Mouse (Mus musculus) left cerebral cortex, postnatal 36 days (tissue): ENCODE data around the gene Tnni3k. TPM values are rescaled to one million over a fixed set of nuclear protein-coding genes. Genes with fewer than 3 reads are reported as not detected.
A peak's percentile ranks its signal among the peaks of the same experiment; 100 is the strongest.
"Not testable (repeated sequence)": the region's sequence is repeated elsewhere in the genome, so short reads cannot be mapped to it uniquely, and the experiment has no call there.

ENCODE experiments used
- DNase-seq, 2 experiments: peaks; one replicate each; pipeline ENCODE4 v3.0.0; 2021 to 2022; ENCODE audit warnings: low spot score in 2 of 2, mixed read lengths in 1 of 2
- intact Hi-C: fragments of 180-260 bp; cut with DNase I; formaldehyde crosslinking; loops from one replicate; pipeline ENCODE4 v1.15.1; 2025
- total RNA-seq, 2 experiments: library from RNA; stranded (reverse); gene quantifications; 2 replicates each; pipeline ENCODE4 v1.2.3; 2021

The Tnni3k gene
- total RNA-seq, 2 experiments from 2014 or later: 0.29 to 0.47 TPM

DNA sequence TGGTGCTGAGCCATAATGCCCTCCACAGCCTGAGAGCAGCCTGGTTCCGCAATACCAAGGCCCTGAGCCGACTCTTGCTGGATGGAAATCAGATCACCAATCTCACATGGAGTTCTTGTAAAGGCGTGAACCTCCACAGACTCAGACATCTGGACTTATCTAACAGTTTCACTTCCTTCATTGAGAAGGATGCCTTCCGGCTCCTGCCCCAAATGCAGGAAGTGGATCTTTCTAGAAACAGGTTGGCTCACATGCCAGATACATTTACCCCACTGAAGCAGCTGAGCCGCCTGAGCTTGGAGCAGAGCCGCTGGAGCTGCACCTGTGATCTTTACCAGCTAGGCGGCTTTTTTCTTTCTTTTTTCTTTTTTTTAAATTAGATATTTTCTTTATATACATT is 213.0 kb downstream of the Tnni3k start:
- intact Hi-C loops: no loop called here
- DNase-seq: no peak

DNA sequence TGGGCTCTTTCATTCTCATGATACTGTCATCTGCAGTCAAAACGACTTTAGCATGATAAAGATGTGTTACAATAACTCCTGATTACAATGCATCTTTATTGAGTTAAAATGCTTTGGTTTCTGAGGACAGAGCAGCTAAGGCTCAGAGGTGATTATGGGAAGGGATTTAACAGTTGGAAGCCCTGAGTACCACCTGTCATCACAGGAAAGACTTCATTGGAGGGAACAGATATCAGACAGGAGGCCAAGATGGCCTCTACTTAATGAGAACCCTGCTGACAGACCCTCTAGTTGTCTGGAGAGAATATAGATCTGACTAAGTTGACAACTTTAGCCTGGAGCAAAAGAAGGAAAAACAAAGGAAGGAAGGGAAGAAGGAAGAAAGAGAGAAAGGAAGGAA is 214.1 kb downstream of the Tnni3k start:
- intact Hi-C loops: no loop called here

DNA sequence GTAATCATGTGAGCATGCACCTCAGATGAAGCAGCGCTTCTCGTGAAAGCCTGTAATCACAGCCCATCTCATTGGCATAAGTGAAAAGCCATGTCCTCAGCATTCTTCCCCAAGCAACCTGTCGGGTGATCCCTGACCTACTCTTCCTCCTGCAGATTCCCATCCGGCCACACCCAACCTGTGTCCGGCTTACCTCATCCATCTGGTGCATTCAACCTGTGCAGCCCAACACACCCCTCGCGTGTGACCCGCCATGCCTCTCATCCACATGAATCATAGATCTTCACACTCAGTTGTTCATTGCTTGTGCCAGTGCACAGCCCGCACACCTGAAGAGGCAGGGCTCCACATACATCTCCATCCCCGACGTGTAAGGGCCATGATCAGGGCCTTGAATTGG is 217.3 kb downstream of the Tnni3k start:
- no peak for DNase-seq
- intact Hi-C loops: no loop called here

More for the DNA sequence above, 214.1 kb downstream of the Tnni3k start:
- no peak for DNase-seq

DNA sequence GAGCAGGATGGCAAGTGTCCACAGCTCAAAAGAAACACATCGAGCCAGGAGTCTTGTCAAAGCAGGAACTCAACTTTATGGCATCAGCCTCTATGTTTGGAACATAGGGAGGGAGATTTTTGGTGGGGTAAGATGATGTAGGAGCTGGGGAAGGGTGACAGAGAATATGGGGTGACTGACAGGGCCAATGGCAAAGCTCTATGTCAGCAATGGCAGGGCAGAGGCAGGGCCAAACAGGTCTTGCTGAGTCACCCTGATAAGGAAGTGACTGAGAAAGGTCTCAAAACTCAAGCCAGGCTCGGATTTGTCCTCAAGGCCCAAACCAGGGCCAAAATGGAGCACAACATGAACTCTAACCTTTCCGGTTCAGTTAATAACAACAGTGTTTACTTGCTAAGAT is 219.1 kb downstream of the Tnni3k start:
- DNase-seq: no peak
- intact Hi-C loops: no loop called here

DNA sequence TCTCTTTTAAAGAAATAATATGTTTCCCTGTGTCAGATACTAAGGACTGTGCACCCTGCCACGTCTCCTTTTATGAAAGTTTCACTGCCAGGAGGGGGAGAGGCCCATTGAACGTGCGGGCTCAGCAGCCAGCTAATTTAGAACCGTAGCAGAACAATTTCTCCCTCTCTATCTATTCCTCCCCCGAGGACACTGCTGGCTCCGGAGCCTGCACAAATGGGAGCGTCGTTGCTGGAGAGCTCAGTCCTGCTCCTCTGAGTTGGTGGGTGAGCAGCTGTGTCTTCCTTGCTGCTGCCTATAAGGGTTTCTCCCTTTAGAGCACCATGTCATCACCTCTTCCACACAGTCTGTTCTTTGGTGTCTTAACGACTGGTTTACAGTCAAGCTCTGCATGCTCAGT is 220.8 kb downstream of the Tnni3k start:
- intact Hi-C loops: no loop called here
- DNase-seq: peak in 1 of 2 experiments; percentile 51

DNA sequence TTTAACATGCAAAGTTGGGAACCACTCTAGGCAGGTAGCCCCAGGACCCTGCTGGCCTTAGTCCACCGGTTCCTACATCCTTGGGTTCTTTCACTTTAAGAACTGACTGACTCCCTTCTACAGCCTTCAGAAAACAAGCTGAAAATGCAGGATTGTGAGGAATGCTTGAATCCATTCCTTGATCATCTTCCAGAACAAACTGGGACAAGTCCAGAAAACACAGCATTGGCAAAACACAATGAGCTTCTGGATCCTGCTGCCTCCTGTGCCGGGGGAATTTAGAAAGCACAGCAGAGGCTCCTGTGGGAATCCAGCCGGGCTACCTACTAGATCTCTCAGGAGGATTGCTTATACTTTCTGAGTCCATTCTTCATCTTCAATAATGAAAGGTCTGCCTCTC is 229.5 kb downstream of the Tnni3k start:
- DNase-seq: peak; percentile 45 to 47
- intact Hi-C loops: no loop called here

DNA sequence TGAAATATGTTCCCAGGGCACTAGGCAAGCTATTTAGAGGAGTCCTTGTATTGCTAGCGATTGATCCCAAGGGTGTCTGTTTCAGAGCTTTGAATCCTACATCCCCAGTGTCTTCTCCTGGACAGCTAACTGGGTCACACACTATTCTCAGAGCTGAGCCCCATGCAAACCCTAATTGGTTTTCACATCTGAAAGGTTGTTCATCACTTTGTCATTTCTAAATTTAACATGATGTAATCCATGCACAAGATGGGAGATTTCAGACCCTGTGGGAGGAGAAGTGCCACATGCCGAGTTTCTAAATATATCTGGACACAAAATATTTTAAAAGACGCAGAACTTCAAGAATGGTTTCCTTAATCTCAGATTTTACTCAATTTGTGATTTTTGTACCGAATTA is 230.5 kb downstream of the Tnni3k start:
- DNase-seq: no peak
- intact Hi-C loops: loop anchor here (5.0 kb wide), 1 partner anchor 138 kb away; no protein-coding TSS in a partner anchor

DNA sequence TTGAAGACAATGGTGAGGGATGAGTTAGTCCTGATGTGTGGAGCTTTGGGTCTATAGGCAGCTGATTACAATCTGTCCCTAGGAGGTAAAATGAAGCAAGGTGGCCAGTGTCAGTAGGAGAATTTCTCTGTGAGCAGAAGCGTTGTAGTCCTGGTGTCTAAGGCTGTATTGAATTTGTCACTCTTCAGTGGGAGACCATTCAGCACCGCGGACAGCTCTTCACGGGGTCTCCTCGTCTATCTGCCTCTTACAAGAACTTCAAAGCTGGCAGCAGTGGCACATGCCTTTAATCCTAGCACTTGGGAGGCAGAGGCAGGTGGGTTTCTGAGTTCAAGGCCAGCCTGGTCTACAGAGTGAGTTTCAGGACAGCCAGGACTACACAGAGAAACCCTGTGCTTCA is 235.5 kb downstream of the Tnni3k start:
- intact Hi-C loops: loop anchor here (5.0 kb wide), 3 partner anchors 143 to 273 kb away; partner anchors contain the start of genes Fpgt and Lrriq3
- DNase-seq: not testable (repeated sequence)

DNA sequence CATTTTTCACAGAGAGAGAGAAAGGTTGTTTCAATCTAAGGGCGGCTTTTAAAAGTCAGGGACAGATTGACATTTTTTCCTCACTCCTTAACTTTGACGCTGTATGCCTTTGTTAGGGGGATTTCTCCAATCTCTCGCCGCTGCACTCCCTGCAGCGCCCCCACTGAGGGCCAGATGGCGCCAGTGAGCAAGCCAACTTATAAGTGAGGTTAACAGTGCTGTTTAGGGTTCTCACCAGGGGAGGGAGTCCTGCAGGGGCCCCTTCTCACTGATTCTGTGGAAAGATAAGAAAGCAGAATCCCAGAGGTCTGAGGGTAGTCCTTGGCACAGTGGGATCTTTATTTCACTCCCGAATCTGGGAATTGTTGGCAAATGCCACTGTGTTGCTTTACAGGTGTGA is 237.5 kb downstream of the Tnni3k start:
- DNase-seq: peak; percentile 68 to 76
- intact Hi-C loops: loop anchor here (5.0 kb wide), 2 partner anchors 165 to 275 kb away; partner anchors contain the start of genes Fpgt and Lrriq3

DNA sequence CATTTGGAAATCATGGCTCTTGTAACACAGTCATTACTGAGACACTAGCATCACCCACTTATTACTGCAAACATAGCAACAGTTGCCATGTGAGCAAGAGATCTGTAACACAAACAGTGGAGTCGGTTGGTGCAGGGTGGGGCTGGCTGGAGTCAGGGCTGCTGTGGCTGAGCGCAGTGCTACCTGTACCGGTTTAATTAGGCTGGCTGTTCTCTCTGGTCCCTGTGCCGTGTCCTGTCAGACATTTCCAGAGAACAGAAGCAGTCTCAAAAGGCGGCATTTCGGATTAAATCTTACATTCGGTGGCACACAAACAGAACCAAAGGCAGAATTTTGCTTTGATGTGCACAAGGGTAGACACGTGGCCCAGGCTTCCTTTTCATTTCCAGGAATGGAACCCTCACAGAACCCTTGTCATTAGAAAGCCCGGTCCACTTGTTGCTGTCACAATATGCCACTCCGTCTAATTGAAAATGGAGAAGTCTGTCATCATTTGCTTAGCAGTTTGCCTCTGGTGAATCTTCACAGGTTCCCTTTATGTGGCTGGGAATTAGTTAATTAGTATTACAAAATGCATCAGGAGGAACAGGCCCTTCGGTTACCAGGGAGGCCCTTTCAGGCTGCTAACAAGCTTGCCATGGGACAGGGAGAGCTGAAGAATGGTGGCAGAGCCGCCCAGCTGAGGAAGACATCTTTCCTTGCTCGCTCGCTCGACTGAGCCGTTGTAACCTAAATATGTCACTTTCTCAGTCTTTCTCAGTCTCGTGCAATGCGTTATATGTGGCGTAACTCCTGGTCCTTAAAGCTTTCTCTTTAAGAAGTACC is 238.2 kb downstream of the Tnni3k start:
- peak; percentile 45 to 54 for DNase-seq
- intact Hi-C loops: loop anchor here (5.0 kb wide), 2 partner anchors 165 to 275 kb away; partner anchors contain the start of genes Fpgt and Lrriq3

DNA sequence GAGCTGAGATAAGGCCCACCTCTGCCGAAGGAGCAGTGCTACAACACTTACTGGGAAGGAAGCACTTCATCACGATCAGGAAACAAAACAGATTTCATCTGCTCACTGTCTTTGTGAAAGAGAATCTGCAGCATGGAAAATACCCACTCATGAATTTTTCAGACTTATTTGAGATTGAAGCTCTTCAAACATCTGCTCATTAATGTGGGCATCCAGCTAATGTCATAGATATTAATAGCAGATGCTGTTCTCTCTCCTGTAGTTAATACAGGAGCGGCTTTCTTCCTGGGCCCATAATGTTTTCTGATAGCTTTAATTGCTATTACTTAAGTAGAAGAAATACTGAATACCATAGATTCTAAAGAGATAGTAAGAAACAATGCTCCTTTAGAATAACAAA is 239.0 kb downstream of the Tnni3k start:
- no peak for DNase-seq
- intact Hi-C loops: loop anchor here (5.0 kb wide), 2 partner anchors 164 to 276 kb away; partner anchors contain the start of genes Fpgt and Lrriq3

DNA sequence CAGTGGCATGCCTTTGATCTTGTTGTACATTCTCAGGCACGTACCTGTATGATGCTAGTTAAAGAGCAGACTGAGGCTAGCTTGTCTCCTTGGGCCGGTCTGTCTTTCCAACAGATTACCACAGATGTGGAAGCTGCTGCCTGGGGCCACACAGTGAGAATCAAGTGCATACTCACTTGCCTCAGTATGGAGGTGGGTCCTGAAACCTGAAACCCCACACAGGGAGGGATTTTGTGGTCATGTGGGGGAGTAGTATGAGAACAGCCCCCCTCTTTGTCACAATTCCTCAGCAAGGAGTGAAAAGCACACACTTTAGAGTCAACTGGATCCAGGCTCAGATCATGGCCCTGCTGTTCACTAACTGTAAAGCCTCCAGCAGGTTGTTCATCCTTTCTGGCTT is 239.6 kb downstream of the Tnni3k start:
- intact Hi-C loops: loop anchor here (5.0 kb wide), 2 partner anchors 163 to 277 kb away; partner anchors contain the start of genes Fpgt and Lrriq3

DNA sequence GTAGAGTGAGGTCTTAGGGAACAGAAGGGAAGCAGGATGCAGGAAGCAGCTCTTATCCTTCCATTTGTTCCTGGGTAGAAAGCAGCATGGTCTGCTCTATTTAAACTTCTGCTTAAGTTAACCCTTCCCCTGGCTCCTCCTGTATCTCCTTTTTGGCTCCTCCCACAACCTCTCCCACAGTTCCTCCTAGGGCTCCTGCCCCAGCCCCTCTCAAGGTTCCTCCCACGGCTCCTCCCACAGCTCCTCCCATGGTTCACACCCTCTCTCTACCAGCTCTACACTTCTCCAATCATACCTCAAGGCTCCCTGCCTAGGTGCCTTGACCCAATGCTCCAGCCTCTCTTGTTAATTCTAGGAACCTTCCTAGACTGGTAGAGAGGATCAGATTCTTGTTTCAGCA is 242.3 kb downstream of the Tnni3k start:
- no peak for DNase-seq
- intact Hi-C loops: no loop called here

More for the DNA sequence above, 239.6 kb downstream of the Tnni3k start:
- no peak for DNase-seq

DNA sequence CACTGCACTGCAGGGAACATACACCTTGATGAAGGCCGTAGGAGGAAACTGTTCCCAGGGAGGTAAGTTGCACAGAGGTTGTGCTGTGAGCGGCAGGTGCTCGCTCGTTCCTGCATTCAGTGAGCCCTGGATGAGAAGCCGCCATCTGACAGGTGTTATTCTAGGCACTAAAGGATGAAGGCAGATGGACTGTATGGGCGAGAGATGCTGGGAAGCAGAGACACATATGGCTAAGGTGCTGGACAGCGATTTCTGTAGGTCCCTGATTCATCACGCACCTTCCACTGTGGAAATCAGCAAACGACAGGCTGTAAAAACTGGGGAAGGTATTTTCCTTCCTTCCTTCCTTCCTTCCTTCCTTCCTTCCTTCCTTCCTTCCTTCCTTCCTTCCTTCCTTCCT is 243.4 kb downstream of the Tnni3k start:
- intact Hi-C loops: no loop called here
- DNase-seq: no peak

DNA sequence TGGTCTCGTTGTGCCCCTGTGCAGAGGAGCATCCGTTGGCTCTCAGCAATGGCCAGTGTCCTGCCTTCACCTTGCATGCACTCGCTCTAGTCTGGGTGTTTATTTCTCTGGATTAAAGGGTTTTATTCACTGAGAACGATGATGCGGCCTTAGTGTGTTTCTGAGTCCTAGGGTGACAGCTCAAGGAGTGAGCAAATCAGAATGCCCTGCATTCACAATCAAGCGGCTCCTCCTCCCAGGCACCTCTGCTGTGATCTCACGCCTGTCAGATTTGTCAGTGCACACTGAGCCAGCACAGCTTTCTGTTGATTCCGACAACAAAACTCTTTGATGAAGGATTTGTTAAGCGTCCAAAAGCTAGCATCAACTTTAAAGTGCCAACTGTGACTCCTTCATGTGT is 243.9 kb downstream of the Tnni3k start:
- intact Hi-C loops: no loop called here
- no peak for DNase-seq

DNA sequence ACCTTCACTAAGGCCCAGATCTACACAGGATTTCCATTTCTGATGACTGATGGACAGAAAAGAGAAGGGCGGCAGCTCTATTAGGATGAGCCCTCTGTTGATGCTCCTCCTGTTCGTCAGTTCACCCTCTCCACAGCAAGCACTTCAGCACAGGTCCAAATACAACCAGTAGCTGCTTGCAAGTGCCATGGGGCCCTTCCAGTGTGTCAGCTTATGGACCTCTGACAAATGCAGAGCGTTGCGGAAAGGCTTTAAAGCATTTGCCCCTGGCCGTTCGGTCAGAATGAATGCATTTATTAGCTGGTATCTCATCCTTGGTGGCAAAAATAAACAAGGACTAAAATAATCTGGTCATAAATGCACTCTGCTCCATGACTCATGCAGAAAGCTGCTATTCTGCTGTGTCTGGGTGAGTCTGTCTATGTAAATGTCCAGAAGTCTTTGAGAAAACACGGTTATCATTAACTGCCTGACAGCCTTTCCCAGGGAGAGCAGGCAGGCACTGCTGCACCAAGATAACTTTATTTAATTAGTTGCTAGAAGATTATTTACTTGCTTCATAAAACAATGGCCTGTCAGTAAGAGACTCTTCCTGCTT is 244.8 kb downstream of the Tnni3k start:
- intact Hi-C loops: no loop called here

DNA sequence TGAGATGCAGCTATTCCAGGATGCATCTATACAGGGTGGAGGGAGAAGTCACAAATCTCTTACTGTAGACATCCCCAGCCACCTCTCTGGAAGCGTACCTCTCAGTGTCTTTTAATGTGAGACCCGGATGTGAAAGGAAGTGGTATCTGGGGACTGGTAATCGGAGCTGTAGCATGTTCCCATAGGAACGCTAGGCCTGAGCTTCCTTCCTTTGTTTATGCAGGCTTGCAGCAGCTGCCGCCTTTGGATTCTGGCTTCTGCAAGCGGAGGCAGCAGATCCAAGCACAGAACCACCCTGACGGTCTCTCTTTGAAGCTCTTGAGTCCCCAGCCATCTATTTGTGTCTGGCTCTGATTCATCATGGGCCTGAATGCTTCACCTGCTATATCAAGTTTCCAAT is 248.6 kb downstream of the Tnni3k start:
- intact Hi-C loops: no loop called here
- peak; percentile 54 to 59 for DNase-seq

More for the DNA sequence above, 244.8 kb downstream of the Tnni3k start:
- no peak for DNase-seq

DNA sequence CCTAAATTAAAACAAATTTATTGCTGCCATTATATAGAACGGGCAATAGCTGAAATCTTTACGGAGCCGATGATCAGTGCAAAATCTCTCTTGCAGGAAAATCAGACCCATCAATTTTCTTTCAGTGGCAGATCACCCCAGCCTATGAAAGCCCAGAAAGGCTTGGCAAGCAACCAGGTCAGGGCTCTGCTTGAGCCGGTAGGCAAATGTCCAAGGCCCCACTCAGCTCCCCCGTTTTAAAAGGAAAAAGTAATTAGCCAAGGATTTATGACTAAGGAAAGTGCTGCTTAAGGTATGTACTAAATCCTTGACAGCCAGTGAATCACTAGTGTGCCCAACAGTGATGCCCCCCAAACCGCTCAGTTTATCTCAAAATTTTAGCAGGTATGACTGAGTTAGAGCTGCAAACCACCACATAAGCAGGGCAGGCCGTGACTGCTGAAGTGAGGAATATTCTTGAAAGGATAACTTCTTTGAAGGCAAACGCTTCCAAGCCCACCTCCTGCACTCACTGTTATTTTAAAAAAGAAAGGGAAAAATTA is 254.2 kb downstream of the Tnni3k start:
- intact Hi-C loops: no loop called here
- DNase-seq: no peak

DNA sequence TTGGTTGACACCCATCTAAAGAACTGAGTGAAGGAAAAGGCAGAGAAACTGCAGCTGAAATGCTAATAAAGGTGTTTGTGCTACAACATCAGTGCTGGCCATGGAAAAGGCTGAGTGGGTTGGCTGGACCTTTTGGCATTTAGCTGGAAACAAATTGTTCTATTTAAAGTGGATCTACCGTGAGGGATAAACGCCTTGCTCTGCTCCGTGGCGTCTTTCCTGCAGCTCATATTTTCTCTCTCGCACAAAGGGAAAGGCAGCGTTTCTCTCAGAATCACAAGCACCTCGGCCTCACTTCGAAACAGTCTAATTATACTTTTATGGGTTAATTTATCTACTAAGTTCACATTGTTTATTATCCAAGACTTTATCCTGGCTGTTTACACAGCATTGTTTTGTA is 254.8 kb downstream of the Tnni3k start:
- intact Hi-C loops: no loop called here
- DNase-seq: no peak

DNA sequence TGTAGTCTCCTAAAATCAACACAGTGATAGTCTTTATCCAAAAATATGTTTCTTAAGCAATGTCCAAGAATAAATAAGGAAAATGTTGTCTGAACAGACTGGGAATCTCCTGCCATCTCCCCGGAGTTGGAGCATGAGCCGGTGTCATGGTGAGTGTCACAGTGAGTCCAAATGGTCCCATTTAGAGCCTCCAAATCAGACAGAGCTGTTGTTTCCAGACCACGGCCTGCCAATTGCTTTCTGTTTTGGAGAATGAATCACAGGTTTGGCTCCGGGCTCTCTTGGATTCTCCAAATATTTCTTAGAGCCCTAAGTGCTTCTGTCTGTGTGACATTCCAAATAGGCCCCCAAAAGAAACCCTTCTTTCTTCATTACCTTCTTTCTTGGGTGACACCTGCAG is 256.4 kb downstream of the Tnni3k start:
- no peak for DNase-seq
- intact Hi-C loops: no loop called here
